ENCODE assay signal across 8 mouse cellular contexts in the genomic region with DNA sequence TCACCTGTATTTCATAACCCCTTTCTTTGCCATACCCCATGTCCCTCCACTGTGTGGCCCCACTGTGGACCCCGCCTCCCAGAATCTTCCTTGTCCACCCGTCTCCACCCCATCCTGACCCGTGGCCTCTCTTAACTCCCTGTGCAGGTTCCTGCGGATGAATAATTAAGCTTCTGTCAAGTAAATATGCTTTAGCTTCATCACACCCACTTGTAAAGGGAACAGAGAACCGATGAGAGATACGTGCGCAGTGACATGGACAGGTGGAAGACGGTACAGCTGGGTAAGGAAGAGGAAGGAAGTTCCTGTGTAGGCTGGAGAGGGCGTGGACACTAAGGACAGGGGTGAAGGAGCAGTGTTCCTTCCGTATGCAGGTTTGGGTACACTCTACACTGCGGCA. TPM values are rescaled to one million over a fixed set of nuclear protein-coding genes. Genes with fewer than 3 reads are reported as not detected.
DNase-seq lines count a peak whose midpoint lies in the region; ATAC-seq and TF ChIP-seq lines count a peak whose summit lies in the region.

No protein-coding gene starts in this region.

- no peak for TF ChIP-seq CTCF in G1E (IDR thresholded peaks at IDR 0.05; ENCODE audit: low read depth, low read length)
- no peak for TF ChIP-seq CTCF in stomach, postnatal 0 days (IDR thresholded peaks at IDR 0.05; ENCODE audit: low read depth)

- H3K4me2 ChIP-seq in intestine, embryonic 16.5 days (ENCODE audit: low read depth, low read length), result peak overlapping the region; percentile 71
- peak overlapping the region; percentile 63 for H3K4me2 ChIP-seq in lung, embryonic 15.5 days
- H3K4me2 ChIP-seq in stomach, postnatal 0 days (replicated peaks; ENCODE audit: low read depth), result peak overlapping the region; percentile 51

- H3K27ac ChIP-seq in forebrain, embryonic 10.5 days, result peak overlapping the region; percentile 80; the same call in 1 of the 2 replicates
- H3K27ac ChIP-seq in intestine, embryonic 16.5 days (ENCODE audit: low read length), result peak overlapping the region; percentile 100
- H3K27ac ChIP-seq in lung, embryonic 15.5 days, result peak overlapping the region; percentile 100
- peak overlapping the region; percentile 99 for H3K27ac ChIP-seq in stomach, postnatal 0 days (replicated peaks)

- H3K4me3 ChIP-seq in G1E (ENCODE audit: low read depth, low read length), result peak overlapping the region; percentile 68; the same call in 1 of the 2 replicates
- H3K4me3 ChIP-seq in forebrain, embryonic 10.5 days, result peak overlapping the region; percentile 56
- peak overlapping the region; percentile 74 for H3K4me3 ChIP-seq in intestine, embryonic 16.5 days (ENCODE audit: low read length)
- H3K4me3 ChIP-seq in lung, embryonic 15.5 days, result peak overlapping the region; percentile 76
- H3K4me3 ChIP-seq in stomach, postnatal 0 days (ENCODE audit: low read depth, low read length), result peak overlapping the region; percentile 60

- H3K9ac ChIP-seq in intestine, embryonic 16.5 days (ENCODE audit: low read depth, low read length), result peak overlapping the region; percentile 83
- H3K9ac ChIP-seq in lung, embryonic 15.5 days, result peak overlapping the region; percentile 76
- H3K9ac ChIP-seq in stomach, postnatal 0 days (ENCODE audit: low read length), result peak overlapping the region; percentile 78; the same call in 1 of the 2 replicates

- peaks cover 73% of the 10 kb centered on the region for H3K4me1 ChIP-seq in G1E (ENCODE audit: insufficient read depth, low read depth, low read length)
- H3K4me1 ChIP-seq in forebrain, embryonic 10.5 days, result peaks cover 52% of the 10 kb centered on the region
- peaks cover 27% of the 10 kb centered on the region for H3K4me1 ChIP-seq in intestine, embryonic 16.5 days (ENCODE audit: control insufficient read depth, insufficient read depth, low read length)
- H3K4me1 ChIP-seq in lung, embryonic 15.5 days, result peaks cover 47% of the 10 kb centered on the region
- peaks cover 9% of the 10 kb centered on the region for H3K4me1 ChIP-seq in stomach, postnatal 0 days (replicated peaks; ENCODE audit: control insufficient read depth, insufficient read depth)

- no peak for TF ChIP-seq EP300 in stomach, postnatal 0 days (optimal IDR thresholded peaks at IDR 0.05)

- 0 out of 2 replicates have a peak, but pooled peaks have one; percentile 2 for ATAC-seq in G1E (ENCODE audit: extremely low read depth, insufficient number of reproducible peaks, low FRiP score, poor library complexity, severe bottlenecking)
- ATAC-seq in intestine, embryonic 16.5 days, result peak; percentile 58
- ATAC-seq in lung, embryonic 15.5 days (ENCODE audit: borderline replicate concordance, extremely low read depth, low FRiP score, low TSS enrichment), result no peak
- ATAC-seq in stomach, postnatal 0 days (ENCODE audit: low FRiP score, low TSS enrichment), result peak; percentile 23

- WGBS in forebrain, embryonic 10.5 days, result 17% methylated on average over 11 of the region's 11 CpGs
- 8% methylated on average over 11 of the region's 11 CpGs for WGBS in intestine, embryonic 16.5 days
- WGBS in lung, embryonic 15.5 days, result 3% methylated on average over 11 of the region's 11 CpGs
- WGBS in stomach, postnatal 0 days, result 8% methylated on average over 11 of the region's 11 CpGs

- DNase-seq in G1E (ENCODE audit: low spot score), result no peak
- DNase-seq in forebrain, embryonic 10.5 days (ENCODE audit: extremely low spot score, low spot score), result no peak
- DNase-seq in stomach, postnatal 0 days (ENCODE audit: low spot score), result peak; percentile 64
- no peak for DNase-seq in layer of hippocampus, postnatal 10 days (ENCODE audit: low spot score in 2 of 2)
- DNase-seq in urinary bladder, postnatal 25 days (ENCODE audit: low spot score), result no peak
- DNase-seq in urinary bladder, postnatal 36 days (ENCODE audit: low spot score in 2 of 2), result no peak

- H3K36me3 ChIP-seq in G1E (replicated peaks), result peaks cover 19% of the 10 kb centered on the region
- H3K36me3 ChIP-seq in forebrain, embryonic 10.5 days (replicated peaks), result no peaks in the 10 kb centered on the region
- H3K36me3 ChIP-seq in intestine, embryonic 16.5 days (ENCODE audit: control insufficient read depth, insufficient read depth, low read length), result no peaks in the 10 kb centered on the region
- no peaks in the 10 kb centered on the region for H3K36me3 ChIP-seq in lung, embryonic 15.5 days
- no peaks in the 10 kb centered on the region for H3K36me3 ChIP-seq in stomach, postnatal 0 days (ENCODE audit: control insufficient read depth, insufficient read depth, low read length)

- H3K9me3 ChIP-seq in G1E (replicated peaks), result no peaks in the 10 kb centered on the region
- no peaks in the 10 kb centered on the region for H3K9me3 ChIP-seq in forebrain, embryonic 10.5 days
- no peaks in the 10 kb centered on the region for H3K9me3 ChIP-seq in intestine, embryonic 16.5 days (ENCODE audit: control insufficient read depth, low read length)
- no peaks in the 10 kb centered on the region for H3K9me3 ChIP-seq in lung, embryonic 15.5 days
- H3K9me3 ChIP-seq in stomach, postnatal 0 days (ENCODE audit: control insufficient read depth, low read length), result no peaks in the 10 kb centered on the region

- H3K27me3 ChIP-seq in G1E (ENCODE audit: insufficient read depth, low read length), result no peaks in the 10 kb centered on the region
- peaks cover 32% of the 10 kb centered on the region for H3K27me3 ChIP-seq in forebrain, embryonic 10.5 days (ENCODE audit: poor library complexity, severe bottlenecking)
- no peaks in the 10 kb centered on the region for H3K27me3 ChIP-seq in intestine, embryonic 16.5 days (replicated peaks; ENCODE audit: control insufficient read depth, insufficient read depth, low read length)
- no peaks in the 10 kb centered on the region for H3K27me3 ChIP-seq in lung, embryonic 15.5 days
- no peaks in the 10 kb centered on the region for H3K27me3 ChIP-seq in stomach, postnatal 0 days (ENCODE audit: control insufficient read depth, insufficient read depth, low read length)

RNA-seq across cellular contexts. Expression of a gene that starts 0.6 kb away (rescaled TPM):
- total RNA-seq in G1E (2014; fragmentation: Nextera tagmentation), result 240 and 246 TPM in 2 replicates
- 18.0 and 19.6 TPM in 2 replicates for total RNA-seq in G1E (2017)
- polyA plus RNA-seq in G1E (2012), result 162 and 183 TPM in 2 replicates
- 4.3 and 5.3 TPM in 2 replicates for polyA plus RNA-seq in forebrain, embryonic 10.5 days (2016; fragmentation: Nextera tagmentation; extraction: Ambion mirVana)
- polyA plus RNA-seq in intestine, embryonic 16.5 days (2015; fragmentation: Nextera tagmentation; extraction: Ambion mirVana), result 72.7 and 87.8 TPM in 2 replicates
- 37.6 and 41.5 TPM in 2 replicates for polyA plus RNA-seq in lung, embryonic 15.5 days (2015; fragmentation: Nextera tagmentation; extraction: Ambion mirVana)
- polyA plus RNA-seq in stomach, postnatal 0 days (2015; fragmentation: Nextera tagmentation; extraction: Ambion mirVana), result 3.4 and 4.0 TPM in 2 replicates
- 10 to 100 TPM in 1 of 2 experiments, 1 to 10 TPM in 1; 7.4 to 10.1 TPM for total RNA-seq in layer of hippocampus, postnatal 10 days (2021)

RNA-seq across cellular contexts. Expression of a gene that starts 11.0 kb away (rescaled TPM):
- total RNA-seq in G1E (2014; fragmentation: Nextera tagmentation), result 0.87 and 1.9 TPM in 2 replicates
- total RNA-seq in G1E (2017), result 0.29 and 0.71 TPM in 2 replicates
- 0.02 and 0.08 TPM in 2 replicates for polyA plus RNA-seq in G1E (2012)
- polyA plus RNA-seq in forebrain, embryonic 10.5 days (2016; fragmentation: Nextera tagmentation; extraction: Ambion mirVana), result 0.11 and 0.12 TPM in 2 replicates
- 0.48 and 0.73 TPM in 2 replicates for polyA plus RNA-seq in intestine, embryonic 16.5 days (2015; fragmentation: Nextera tagmentation; extraction: Ambion mirVana)
- polyA plus RNA-seq in lung, embryonic 15.5 days (2015; fragmentation: Nextera tagmentation; extraction: Ambion mirVana), result 0.10 and 0.19 TPM in 2 replicates
- 0.05 and 0.12 TPM in 2 replicates for polyA plus RNA-seq in stomach, postnatal 0 days (2015; fragmentation: Nextera tagmentation; extraction: Ambion mirVana)
- total RNA-seq in layer of hippocampus, postnatal 10 days (2021), result 1 to 10 TPM; 4.1 to 5.0 TPM

RNA-seq across cellular contexts. Expression of a gene that starts 35.1 kb away (rescaled TPM):
- total RNA-seq in G1E (2014; fragmentation: Nextera tagmentation), result 102 and 112 TPM in 2 replicates
- 44.9 and 50.2 TPM in 2 replicates for total RNA-seq in G1E (2017)
- polyA plus RNA-seq in G1E (2012), result 92.9 and 94.1 TPM in 2 replicates
- 149 and 150 TPM in 2 replicates for polyA plus RNA-seq in forebrain, embryonic 10.5 days (2016; fragmentation: Nextera tagmentation; extraction: Ambion mirVana)
- polyA plus RNA-seq in intestine, embryonic 16.5 days (2015; fragmentation: Nextera tagmentation; extraction: Ambion mirVana), result 83.7 and 88.3 TPM in 2 replicates
- polyA plus RNA-seq in lung, embryonic 15.5 days (2015; fragmentation: Nextera tagmentation; extraction: Ambion mirVana), result 107 and 110 TPM in 2 replicates
- polyA plus RNA-seq in stomach, postnatal 0 days (2015; fragmentation: Nextera tagmentation; extraction: Ambion mirVana), result 51.6 and 57.5 TPM in 2 replicates
- 100 to 1,000 TPM; 142 to 148 TPM for total RNA-seq in layer of hippocampus, postnatal 10 days (2021)
